Comparison of ENCODE assay signal across 8 mouse cellular contexts in genomic region chr15:101238885-101239511, GRCm38 (mm10). TPM values are rescaled to one million over a fixed set of nuclear protein-coding genes. Genes with fewer than 3 reads are reported as not detected.
A peak's percentile ranks its signal among the peaks of the same experiment; 100 is the strongest.
DNase-seq lines count a peak whose midpoint lies in the region; ATAC-seq and TF ChIP-seq lines count a peak whose summit lies in the region.

No protein-coding gene starts in this region.

- intact Hi-C loops in left cerebral cortex, postnatal 4 days (cut with DNase I) = loop anchor here (2.0 kb wide), 1 partner anchor 78 kb away; no protein-coding TSS in a partner anchor

- no peak for DNase-seq in frontal cortex, postnatal 10 days (ENCODE audit: low spot score in 2 of 2)
- peak; percentile 85 for DNase-seq in R1 (ENCODE audit: low read depth, low spot score)
- DNase-seq in embryonic facial prominence, embryonic 11.5 days (ENCODE audit: low spot score) = peak; percentile 79
- peak; percentile 71 for DNase-seq in left cerebral cortex, postnatal 4 days
- peak; percentile 76 for DNase-seq in stomach, postnatal 0 days (ENCODE audit: low spot score)

- no peaks in the 10 kb centered on the region for H3K9me3 ChIP-seq in embryonic facial prominence, embryonic 11.5 days (replicated peaks; ENCODE audit: control insufficient read depth, low read length)
- no peaks in the 10 kb centered on the region for H3K9me3 ChIP-seq in hindbrain, embryonic 12.5 days (replicated peaks)
- no peaks in the 10 kb centered on the region for H3K9me3 ChIP-seq in midbrain, embryonic 13.5 days
- H3K9me3 ChIP-seq in stomach, postnatal 0 days (ENCODE audit: control insufficient read depth, low read length) = no peaks in the 10 kb centered on the region

- TF ChIP-seq EP300 in stomach, postnatal 0 days (optimal IDR thresholded peaks at IDR 0.05) = no peak

- H3K4me3 ChIP-seq in embryonic facial prominence, embryonic 11.5 days (ENCODE audit: low read depth, low read length) = peak overlapping the region; percentile 27
- H3K4me3 ChIP-seq in hindbrain, embryonic 12.5 days = peak overlapping the region; percentile 28
- H3K4me3 ChIP-seq in midbrain, embryonic 13.5 days (replicated peaks) = peak overlapping the region; percentile 28
- H3K4me3 ChIP-seq in stomach, postnatal 0 days (ENCODE audit: low read depth, low read length) = 0 out of 2 replicates have a peak overlapping the region, but pooled peaks have one; percentile 6

- 6% methylated on average over 27 of the region's 28 CpGs for WGBS in embryonic facial prominence, embryonic 11.5 days
- 6% methylated on average over 28 of the region's 28 CpGs for WGBS in hindbrain, embryonic 12.5 days
- 3% methylated on average over 28 of the region's 28 CpGs for WGBS in midbrain, embryonic 13.5 days
- 6% methylated on average over 26 of the region's 28 CpGs for whole genome bisulfite sequencing in stomach, postnatal 0 days

- H3K4me2 ChIP-seq in embryonic facial prominence, embryonic 11.5 days (ENCODE audit: low read depth, low read length) = peak overlapping the region; percentile 63
- H3K4me2 ChIP-seq in hindbrain, embryonic 12.5 days (replicated peaks) = peak overlapping the region; percentile 50
- peak overlapping the region; percentile 55 for H3K4me2 ChIP-seq in midbrain, embryonic 13.5 days (replicated peaks)
- H3K4me2 ChIP-seq in stomach, postnatal 0 days (replicated peaks; ENCODE audit: low read depth) = peak overlapping the region; percentile 52

- ATAC-seq in frontal cortex, adult (ENCODE audit: low TSS enrichment) = peak; percentile 69
- no peak for ATAC-seq in embryonic facial prominence, embryonic 11.5 days (replicated peaks; ENCODE audit: insufficient number of reproducible peaks, low FRiP score, low TSS enrichment, low read depth)
- ATAC-seq in hindbrain, embryonic 12.5 days (ENCODE audit: low FRiP score) = peak; percentile 42; the same call in 1 of the 2 replicates
- peak; percentile 62 for ATAC-seq in midbrain, embryonic 13.5 days
- peak; percentile 39 for ATAC-seq in stomach, postnatal 0 days (ENCODE audit: low FRiP score, low TSS enrichment)

- H3K9ac ChIP-seq in embryonic facial prominence, embryonic 11.5 days (replicated peaks; ENCODE audit: low read length) = peak overlapping the region; percentile 60
- peak overlapping the region; percentile 59 for H3K9ac ChIP-seq in hindbrain, embryonic 12.5 days
- H3K9ac ChIP-seq in midbrain, embryonic 13.5 days (replicated peaks) = peak overlapping the region; percentile 60
- peak overlapping the region; percentile 27; the same call in 1 of the 2 replicates for H3K9ac ChIP-seq in stomach, postnatal 0 days (ENCODE audit: low read length)

- peak; percentile 80 for TF ChIP-seq CTCF in stomach, postnatal 0 days (IDR thresholded peaks at IDR 0.05; ENCODE audit: low read depth)

- no peaks in the 10 kb centered on the region for H3K27me3 ChIP-seq in embryonic facial prominence, embryonic 11.5 days (ENCODE audit: control insufficient read depth, insufficient read depth, low read length)
- H3K27me3 ChIP-seq in hindbrain, embryonic 12.5 days = peaks cover 7% of the 10 kb centered on the region
- peaks cover 15% of the 10 kb centered on the region for H3K27me3 ChIP-seq in midbrain, embryonic 13.5 days
- H3K27me3 ChIP-seq in stomach, postnatal 0 days (ENCODE audit: control insufficient read depth, insufficient read depth, low read length) = no peaks in the 10 kb centered on the region

- H3K4me1 ChIP-seq in embryonic facial prominence, embryonic 11.5 days (ENCODE audit: control insufficient read depth, insufficient read depth, low read length) = peaks cover 2% of the 10 kb centered on the region; the same call in 1 of the 2 replicates
- peaks cover 25% of the 10 kb centered on the region for H3K4me1 ChIP-seq in hindbrain, embryonic 12.5 days
- peaks cover 20% of the 10 kb centered on the region for H3K4me1 ChIP-seq in midbrain, embryonic 13.5 days (replicated peaks)
- H3K4me1 ChIP-seq in stomach, postnatal 0 days (replicated peaks; ENCODE audit: control insufficient read depth, insufficient read depth) = peaks cover 2% of the 10 kb centered on the region

- H3K36me3 ChIP-seq in embryonic facial prominence, embryonic 11.5 days (replicated peaks; ENCODE audit: control insufficient read depth, insufficient read depth, low read depth, low read length) = no peaks in the 10 kb centered on the region
- H3K36me3 ChIP-seq in hindbrain, embryonic 12.5 days = no peaks in the 10 kb centered on the region
- no peaks in the 10 kb centered on the region for H3K36me3 ChIP-seq in midbrain, embryonic 13.5 days
- H3K36me3 ChIP-seq in stomach, postnatal 0 days (ENCODE audit: control insufficient read depth, insufficient read depth, low read length) = no peaks in the 10 kb centered on the region

- H3K27ac ChIP-seq in embryonic facial prominence, embryonic 11.5 days (replicated peaks; ENCODE audit: low read depth, low read length) = no peak overlapping the region
- H3K27ac ChIP-seq in hindbrain, embryonic 12.5 days = no peak overlapping the region
- H3K27ac ChIP-seq in midbrain, embryonic 13.5 days = no peak overlapping the region
- H3K27ac ChIP-seq in stomach, postnatal 0 days (replicated peaks) = peak overlapping the region; percentile 40

RNA-seq across cellular contexts. Expression of gene Grasp, which starts 15.0 kb away (rescaled TPM):
- polyA plus RNA-seq in embryonic facial prominence, embryonic 11.5 days (2014; fragmentation: Nextera tagmentation; extraction: Ambion mirVana) = 5.6 and 6.0 TPM in 2 replicates
- 4.8 and 8.2 TPM in 2 replicates for polyA plus RNA-seq in hindbrain, embryonic 12.5 days (2016; fragmentation: Nextera tagmentation; extraction: Ambion mirVana)
- 10 to 100 TPM; 12.3 to 13.5 TPM for total RNA-seq in left cerebral cortex, postnatal 4 days (2021)
- polyA plus RNA-seq in midbrain, embryonic 13.5 days (2015; fragmentation: Nextera tagmentation; extraction: Ambion mirVana) = 1.7 and 2.4 TPM in 2 replicates
- 2.0 TPM in 2 replicates for polyA plus RNA-seq in stomach, postnatal 0 days (2015; fragmentation: Nextera tagmentation; extraction: Ambion mirVana)

RNA-seq across cellular contexts. Expression of gene Nr4a1, which starts 15.1 kb away (rescaled TPM):
- 2.2 and 3.0 TPM in 2 replicates for polyA plus RNA-seq in embryonic facial prominence, embryonic 11.5 days (2014; fragmentation: Nextera tagmentation; extraction: Ambion mirVana)
- polyA plus RNA-seq in hindbrain, embryonic 12.5 days (2016; fragmentation: Nextera tagmentation; extraction: Ambion mirVana) = 4.4 and 5.5 TPM in 2 replicates
- 10 to 100 TPM; 20.1 to 22.6 TPM for total RNA-seq in left cerebral cortex, postnatal 4 days (2021)
- 2.8 and 3.1 TPM in 2 replicates for polyA plus RNA-seq in midbrain, embryonic 13.5 days (2015; fragmentation: Nextera tagmentation; extraction: Ambion mirVana)
- polyA plus RNA-seq in stomach, postnatal 0 days (2015; fragmentation: Nextera tagmentation; extraction: Ambion mirVana) = 9.4 and 17.1 TPM in 2 replicates

RNA-seq across cellular contexts. Expression of gene Atg101, which starts 45.1 kb away (rescaled TPM):
- polyA plus RNA-seq in embryonic facial prominence, embryonic 11.5 days (2014; fragmentation: Nextera tagmentation; extraction: Ambion mirVana) = 63.8 and 65.8 TPM in 2 replicates
- polyA plus RNA-seq in hindbrain, embryonic 12.5 days (2016; fragmentation: Nextera tagmentation; extraction: Ambion mirVana) = 62.0 and 66.5 TPM in 2 replicates
- 10 to 100 TPM; 36.5 to 37.1 TPM for total RNA-seq in left cerebral cortex, postnatal 4 days (2021)
- 79.1 and 82.8 TPM in 2 replicates for polyA plus RNA-seq in midbrain, embryonic 13.5 days (2015; fragmentation: Nextera tagmentation; extraction: Ambion mirVana)
- polyA plus RNA-seq in stomach, postnatal 0 days (2015; fragmentation: Nextera tagmentation; extraction: Ambion mirVana) = 49.3 and 50.4 TPM in 2 replicates

RNA-seq across cellular contexts. Expression of gene 6030408B16Rik, which starts 54.0 kb away (rescaled TPM):
- polyA plus RNA-seq in embryonic facial prominence, embryonic 11.5 days (2014; fragmentation: Nextera tagmentation; extraction: Ambion mirVana) = 1.6 and 1.7 TPM in 2 replicates
- polyA plus RNA-seq in hindbrain, embryonic 12.5 days (2016; fragmentation: Nextera tagmentation; extraction: Ambion mirVana) = 0.31 and 0.87 TPM in 2 replicates
- under 1 TPM in 1 of 2 experiments, not detected in 1; 0.56 TPM for total RNA-seq in left cerebral cortex, postnatal 4 days (2021)
- 0.26 and 0.46 TPM in 2 replicates for polyA plus RNA-seq in midbrain, embryonic 13.5 days (2015; fragmentation: Nextera tagmentation; extraction: Ambion mirVana)
- polyA plus RNA-seq in stomach, postnatal 0 days (2015; fragmentation: Nextera tagmentation; extraction: Ambion mirVana) = 2.4 TPM in 2 replicates

Comparison
In these comparisons a context has a peak if more than half of its experiments do, and no peak if none do; other contexts are left out.
1. DNase-seq: peak in R1 (single experiment), embryonic facial prominence, embryonic 11.5 days (single experiment), left cerebral cortex, postnatal 4 days (single experiment) and stomach, postnatal 0 days (single experiment); none in frontal cortex, postnatal 10 days (0 of 2).
2. Peak in every context shown above with its lines, with median percentiles within 50 percentile points of each other: H3K4me2 ChIP-seq, H3K4me3 ChIP-seq and H3K9ac ChIP-seq.